Mouse (Mus musculus) ES-Bruce4 (cell line): ENCODE measurements around the gene Ttc9.

Experiments used
- CTCF ChIP-seq: IDR thresholded peaks from one replicate; pipeline ENCODE4 v1.8.1; 2011; ENCODE audit warnings: low read depth, low read length
- EP300 ChIP-seq: IDR thresholded peaks from 2 replicates; pipeline ENCODE4 v1.6.1; 2011; ENCODE audit warnings: low read depth, low read length; ENCODE audit not compliant: insufficient read depth

DNA sequence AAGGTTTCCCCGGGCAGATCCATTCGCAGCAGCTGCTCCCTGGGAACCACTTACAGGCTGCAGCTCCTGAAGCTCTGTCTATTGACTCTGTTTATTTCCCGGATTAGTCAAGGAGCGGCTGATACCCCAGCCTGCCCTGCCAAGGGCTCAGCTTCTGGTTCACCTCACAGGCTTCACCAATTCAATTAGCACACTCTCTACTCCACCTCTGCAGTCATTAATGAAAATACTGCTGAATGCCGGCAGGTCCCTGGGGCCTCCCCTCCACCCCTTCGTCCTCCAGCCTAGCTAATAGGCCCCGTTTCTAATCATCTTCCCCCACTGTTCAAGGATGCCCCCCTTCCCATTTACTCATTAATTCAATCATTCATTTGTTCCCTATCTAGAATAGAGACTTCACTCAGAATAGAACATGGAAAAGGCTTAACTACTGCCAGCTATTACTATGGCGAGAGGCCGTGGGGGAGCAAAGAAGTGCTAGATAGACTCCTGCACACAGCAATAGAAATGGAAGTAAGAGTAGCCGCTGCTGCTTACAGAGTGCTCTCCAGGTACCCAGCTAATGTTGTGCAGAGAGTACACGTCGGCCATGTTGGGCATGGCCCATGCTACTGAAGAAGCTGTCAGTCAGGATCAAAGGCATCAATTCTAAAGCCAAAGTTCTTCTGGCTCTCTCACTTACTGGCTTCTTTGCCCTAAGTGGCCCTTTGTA lies 55.5 kb downstream of the Ttc9 start:
- no peak for TF ChIP-seq CTCF
- no peak for TF ChIP-seq EP300
